Mouse (Mus musculus): ENCODE data around the gene Hspa1l.
"Not testable (repeated sequence)": the region's sequence is repeated elsewhere in the genome, so short reads cannot be mapped to it uniquely, and the experiment has no call there.

The Hspa1l gene

DNA sequence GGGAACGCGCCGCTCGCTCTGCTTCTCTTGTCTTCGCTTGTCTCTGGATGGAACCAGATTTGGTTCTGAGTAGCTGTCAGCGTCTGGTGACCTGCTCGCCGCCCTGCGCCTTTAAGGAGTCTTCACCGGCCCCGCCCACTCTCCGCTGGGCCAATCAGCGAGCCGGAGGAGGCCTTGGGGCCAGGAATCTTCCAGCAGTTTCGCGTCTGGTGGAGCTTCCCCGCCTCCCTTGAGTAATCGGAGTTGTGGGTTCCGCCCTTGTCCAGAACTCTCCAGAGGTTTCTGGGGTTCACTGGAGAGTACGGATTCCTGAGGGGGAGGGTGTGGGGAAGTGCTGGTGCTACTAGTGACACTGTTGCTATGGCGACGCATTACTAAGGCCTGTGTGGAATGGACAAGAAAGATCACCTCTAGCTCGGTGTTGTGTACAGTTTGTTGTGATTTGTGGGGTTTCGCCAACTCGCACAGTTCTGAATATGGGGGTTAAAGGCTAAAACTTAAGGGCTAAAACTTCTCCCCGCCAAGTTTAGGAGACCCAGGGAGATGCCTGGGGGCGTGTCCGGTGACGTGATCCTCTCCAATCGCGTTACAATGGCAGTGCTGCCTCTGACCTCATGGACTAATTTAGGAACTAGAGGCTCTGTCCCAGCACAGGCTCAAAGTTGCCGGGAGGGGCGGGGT, at the start of gene Hspa1l, which contains the start of gene Hspa1a:
Gene Hspa1l (plus strand): TSS at position 635 of the 681 bp plus-strand sequence.
Gene Hspa1a (minus strand): TSS at position 88 of the 681 bp plus-strand sequence.
- peak; percentile 55 for DNase-seq (ENCODE audit: low spot score)

DNA sequence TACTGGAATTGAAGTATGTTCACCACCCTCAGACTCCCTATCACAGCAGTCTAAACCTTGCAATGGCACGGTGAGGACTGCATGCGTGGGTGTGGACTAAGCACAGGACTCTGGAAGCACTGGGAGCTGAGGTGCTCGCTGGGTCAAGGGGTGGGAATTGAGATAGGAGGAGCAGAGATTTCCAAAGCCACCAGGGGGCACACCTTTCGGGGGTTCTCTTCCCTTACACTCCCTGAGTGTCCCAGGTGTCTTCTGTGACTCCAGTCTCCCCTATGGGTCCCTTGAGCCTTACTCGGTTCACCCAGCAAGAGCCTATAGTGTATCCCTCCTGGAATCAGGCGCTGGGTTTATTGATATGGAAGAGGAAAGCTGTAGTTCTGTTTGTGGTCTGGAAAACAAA, 49.6 kb upstream of the Hspa1l start:
- DNase-seq (ENCODE audit: low spot score): no peak

DNA sequence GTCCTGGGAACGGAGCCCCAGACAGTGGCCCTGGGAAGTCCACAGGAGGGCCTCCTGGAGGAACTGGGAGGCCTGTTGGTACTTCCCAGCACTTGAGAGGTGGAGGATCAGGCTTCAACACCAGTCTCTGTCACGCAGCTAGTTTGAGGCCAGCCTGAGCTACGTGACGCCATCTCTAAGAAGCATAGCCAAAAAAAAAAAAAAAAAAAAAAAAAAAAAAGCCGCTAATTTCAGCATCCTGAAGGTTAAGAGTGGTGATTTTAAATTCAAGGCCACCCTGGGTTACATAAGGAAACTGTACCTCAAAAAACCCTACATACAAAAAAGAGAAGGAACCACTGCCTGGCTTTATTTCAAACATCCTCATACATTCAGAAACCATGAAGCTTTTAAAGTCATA, 48.2 kb upstream of the Hspa1l start:
- no peak for DNase-seq (ENCODE audit: low spot score)

DNA sequence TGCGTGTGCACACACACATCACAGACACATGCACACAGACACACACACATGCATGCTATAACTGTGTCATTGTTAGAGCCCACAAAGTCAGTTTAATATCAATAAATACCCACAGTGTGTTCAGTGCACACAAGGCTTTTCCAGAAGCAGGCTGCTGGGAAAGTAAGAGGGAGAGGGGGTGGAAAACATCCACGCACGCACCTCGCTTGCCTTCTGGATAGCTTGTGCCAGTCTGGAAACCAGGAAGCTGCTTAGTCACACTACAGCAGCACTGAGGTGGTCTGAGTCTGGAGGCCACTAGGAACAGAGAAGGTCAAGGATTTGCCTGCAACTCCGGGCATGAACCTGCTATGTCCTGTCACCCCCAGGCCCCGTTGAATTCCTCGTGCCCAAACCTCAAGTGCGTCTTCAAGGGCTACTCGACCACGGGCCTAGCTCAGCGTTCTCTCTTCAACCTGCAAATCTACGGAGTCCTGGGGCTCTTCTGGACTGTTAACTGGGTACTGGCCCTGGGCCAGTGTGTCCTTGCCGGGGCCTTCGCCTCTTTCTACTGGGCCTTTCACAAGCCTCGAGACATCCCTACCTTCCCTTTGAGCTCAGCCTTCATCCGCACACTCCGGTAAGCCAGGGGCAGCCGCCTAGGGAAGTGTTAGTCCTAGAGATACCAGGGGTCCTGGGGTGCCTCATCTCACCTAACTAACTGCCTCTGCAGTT, 45.0 kb upstream of the Hspa1l start:
- no peak for DNase-seq (ENCODE audit: low spot score)

DNA sequence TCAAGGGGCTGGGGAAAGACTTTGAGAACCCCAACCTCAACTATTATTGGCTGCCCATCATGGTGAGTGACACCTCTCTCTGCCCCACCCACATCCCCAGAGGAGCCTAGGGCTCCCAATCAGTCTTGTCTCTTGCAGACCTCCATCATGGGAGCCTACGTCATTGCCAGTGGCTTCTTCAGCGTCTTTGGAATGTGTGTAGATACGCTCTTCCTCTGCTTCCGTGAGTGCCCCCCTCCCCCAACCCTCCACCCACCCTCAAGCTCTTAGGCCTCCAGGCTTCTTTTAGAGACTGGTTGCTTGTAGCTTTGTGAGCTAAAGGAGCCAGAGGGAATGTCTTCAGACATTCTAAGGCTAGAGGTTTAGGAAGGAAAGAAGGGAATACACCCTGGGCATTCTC, 43.7 kb upstream of the Hspa1l start:
- no peak for DNase-seq (ENCODE audit: low spot score)

DNA sequence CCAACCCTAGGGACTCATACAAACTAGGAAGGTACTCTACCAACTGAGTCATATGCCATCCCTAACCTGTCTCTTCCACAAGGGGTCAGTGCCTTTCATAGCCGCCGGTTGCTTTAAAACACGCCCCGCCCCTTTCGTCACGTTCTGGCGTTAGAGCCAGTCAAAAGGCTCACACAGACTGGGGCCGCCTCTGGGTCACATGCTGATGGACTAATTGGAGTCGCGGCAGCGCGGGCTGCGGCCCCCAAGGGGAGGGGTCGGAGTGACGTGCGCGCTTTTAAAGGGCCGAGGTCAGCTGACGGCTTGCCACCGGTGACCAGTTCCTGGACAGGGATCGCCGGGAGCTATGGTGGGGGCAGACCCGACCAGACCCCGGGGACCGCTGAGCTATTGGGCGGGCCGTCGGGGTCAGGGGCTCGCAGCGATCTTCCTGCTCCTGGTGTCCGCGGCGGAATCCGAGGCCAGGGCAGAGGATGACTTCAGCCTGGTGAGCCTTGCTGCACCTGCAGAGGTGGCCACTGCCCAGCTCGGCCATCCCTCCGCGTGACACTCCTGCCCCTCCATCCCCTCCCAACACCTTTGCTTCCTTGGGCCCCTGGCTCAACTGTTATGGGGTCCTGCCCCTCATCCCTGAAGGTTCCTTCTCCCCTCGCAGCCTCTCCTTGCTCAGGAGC, 41.3 kb upstream of the Hspa1l start, which contains the start of gene Neu1:
Gene Neu1 (plus strand): TSS at position 193 of the 674 bp plus-strand sequence.
- peak; percentile 88 for DNase-seq (ENCODE audit: low spot score)

DNA sequence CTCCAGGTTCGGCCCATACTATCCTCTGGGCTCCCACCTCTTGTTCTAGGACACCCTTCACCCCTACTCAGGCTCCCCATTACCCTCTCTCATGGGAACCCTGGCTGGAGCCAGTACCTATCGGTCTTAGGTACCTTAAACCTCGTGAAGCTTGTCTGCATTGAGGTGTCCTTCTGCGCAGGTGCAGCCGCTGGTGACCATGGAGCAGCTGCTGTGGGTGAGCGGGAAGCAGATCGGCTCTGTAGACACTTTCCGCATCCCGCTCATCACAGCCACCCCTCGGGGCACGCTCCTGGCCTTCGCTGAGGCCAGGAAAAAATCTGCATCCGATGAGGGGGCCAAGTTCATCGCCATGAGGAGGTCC, 40.8 kb upstream of the Hspa1l start:
- no peak for DNase-seq (ENCODE audit: low spot score)

DNA sequence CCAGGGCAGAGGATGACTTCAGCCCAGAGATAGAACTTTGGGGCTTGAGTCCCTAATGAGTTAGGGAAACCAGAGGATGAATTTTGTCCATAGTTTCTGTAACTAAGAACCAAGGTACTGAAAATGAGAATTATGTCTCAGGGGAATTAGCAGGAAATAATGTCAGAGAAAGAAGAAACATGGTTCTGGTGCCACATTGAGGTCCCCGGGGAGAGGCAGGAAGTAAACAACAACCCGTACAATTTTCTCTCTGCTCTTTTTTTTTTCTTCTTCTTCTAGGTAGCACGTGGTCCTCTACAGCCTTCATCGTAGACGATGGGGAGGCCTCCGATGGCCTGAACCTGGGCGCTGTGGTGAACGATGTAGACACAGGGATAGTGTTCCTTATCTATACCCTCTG, 40.2 kb upstream of the Hspa1l start:
- DNase-seq (ENCODE audit: low spot score): no peak

DNA sequence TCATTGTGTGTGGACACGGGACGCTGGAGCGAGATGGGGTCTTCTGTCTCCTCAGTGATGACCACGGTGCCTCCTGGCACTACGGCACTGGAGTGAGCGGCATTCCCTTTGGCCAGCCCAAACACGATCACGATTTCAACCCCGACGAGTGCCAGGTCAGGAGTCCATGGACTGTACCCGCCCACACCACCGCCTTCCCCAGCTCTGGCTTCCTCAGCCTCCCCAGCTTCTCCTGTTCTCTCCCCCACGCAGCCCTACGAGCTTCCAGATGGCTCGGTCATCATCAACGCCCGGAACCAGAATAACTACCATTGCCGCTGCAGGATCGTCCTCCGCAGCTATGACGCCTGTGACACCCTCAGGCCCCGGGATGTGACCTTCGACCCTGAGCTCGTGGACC, 38.5 kb upstream of the Hspa1l start:
- DNase-seq (ENCODE audit: low spot score): no peak

DNA sequence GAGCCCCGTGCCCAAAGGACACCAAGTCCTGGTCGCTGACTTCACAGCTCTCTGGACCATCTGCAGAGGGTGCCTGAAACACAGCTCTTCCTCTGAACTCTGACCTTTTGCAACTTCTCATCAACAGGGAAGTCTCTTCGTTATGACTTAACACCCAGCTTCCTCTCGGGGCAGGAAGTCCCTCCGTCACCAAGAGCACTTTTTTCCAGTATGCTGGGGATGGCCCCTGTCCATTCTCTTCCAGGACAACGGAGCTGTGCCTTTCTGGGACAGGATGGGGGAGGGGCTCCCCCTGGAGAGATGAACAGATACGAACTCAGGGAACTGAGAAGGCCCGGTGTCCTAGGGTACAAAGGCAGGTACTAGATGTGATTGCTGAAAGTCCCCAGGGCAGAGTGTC, 37.7 kb upstream of the Hspa1l start:
- DNase-seq (ENCODE audit: low spot score): no peak

DNA sequence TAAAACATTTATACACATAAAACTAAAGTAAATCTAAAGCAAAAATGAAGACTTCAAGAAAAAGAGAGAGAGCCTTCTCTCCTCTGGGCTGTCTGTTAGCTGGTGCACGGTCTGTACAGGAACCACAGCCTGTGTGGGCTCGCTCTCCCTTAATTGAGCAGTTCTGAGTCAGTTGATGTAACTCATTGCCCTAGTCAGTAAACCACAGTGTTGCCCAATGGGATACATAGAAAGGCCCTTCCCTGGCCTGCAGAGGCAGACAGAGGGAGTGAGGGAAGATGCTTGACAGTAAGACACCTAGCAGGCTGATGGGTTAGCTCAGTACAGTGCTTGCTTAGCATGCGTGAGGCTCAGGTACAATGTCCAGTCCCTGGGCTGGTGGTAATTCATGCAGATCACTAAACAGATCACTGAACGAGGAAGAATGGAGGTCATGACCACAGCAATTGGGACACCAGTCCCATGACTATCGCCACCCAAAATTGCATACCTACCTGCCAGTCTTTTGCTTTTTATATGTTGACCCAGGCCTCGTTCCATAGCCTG, 34.5 kb upstream of the Hspa1l start:
- no peak for DNase-seq (ENCODE audit: low spot score)

DNA sequence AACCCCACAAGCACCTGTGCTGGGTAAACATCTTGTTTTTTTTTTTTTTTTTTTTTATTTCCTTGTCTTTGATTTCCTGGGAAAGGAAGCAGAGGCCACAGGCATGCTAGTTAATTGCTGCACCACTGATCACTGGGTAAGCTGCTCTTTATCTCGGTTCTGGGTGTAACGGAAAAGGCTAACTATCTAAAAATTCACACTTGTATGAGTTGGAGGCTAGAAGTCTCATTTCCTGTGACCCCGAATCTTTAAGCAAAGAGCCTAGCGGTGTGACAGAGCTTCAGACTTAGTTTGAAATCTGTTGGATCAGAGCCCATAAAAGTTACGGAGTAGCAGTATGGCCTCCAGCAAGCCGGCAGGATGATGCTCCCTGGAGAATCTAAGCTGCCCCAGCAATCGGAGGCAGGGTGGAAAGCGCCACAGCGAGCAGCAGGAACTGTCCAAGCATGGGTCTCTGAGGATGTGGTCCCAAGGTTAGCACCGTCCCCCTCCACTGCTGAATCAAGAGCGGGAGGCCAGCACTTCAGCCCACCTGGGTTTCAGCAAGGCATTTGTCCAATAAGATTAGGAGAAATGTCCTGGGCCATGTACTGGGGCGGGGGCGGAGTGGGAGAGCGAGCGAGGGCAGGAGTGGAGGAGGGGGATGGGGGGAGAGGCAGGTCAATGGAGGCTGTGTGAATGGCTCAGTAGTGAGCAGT, 31.0 kb upstream of the Hspa1l start:
- no peak for DNase-seq (ENCODE audit: low spot score)

DNA sequence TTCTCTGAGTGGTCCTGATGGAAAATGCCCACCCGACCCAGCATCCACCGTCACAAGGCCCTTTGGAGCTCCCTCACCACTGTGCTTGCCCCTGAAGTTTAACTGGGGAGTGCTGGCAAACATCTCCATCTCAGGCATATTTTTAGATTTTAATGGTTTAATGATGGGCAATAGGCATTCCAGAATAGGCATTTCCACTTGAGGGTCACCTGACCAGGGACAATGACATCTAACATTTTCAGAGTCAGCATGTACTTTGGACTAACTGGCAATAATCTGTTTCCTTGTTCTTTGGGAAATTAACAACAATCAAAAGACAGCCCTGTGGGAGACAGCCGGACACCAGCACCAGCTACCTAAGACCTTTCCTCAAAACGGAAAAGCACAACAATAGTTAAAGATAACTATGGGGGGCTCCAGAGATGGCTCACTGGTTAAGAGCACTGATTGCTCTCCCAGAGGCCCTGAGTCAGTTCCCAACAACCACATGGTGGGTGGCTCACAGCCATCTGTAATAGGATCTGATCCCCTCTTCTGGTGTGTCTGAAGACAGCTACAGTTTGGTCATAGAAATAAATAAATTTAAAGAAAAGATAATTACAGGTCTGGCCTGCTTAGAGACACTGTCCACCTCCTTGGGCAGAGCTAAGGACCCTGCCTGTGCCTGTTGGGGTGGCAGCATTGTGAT, 29.2 kb upstream of the Hspa1l start:
- no peak for DNase-seq (ENCODE audit: low spot score)

DNA sequence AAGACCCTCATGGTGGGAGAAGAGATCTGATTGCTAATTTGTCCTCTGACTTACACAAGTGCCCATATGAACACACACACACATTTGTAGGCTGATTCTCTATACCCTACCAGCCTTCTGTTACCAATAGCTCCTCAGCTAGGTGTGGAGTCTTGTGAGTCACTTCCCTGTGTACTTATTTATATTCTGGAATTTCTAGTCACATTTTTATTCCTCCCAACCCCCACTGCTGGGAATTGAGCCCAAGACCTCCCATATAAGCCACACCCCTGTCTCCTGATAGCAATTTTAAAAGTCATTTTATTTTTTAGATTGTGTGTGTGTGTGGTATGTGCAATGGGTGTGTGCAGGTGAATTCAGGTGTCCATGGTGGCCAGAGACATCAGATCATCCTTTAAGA, 28.1 kb upstream of the Hspa1l start:
- DNase-seq (ENCODE audit: low spot score): no peak

DNA sequence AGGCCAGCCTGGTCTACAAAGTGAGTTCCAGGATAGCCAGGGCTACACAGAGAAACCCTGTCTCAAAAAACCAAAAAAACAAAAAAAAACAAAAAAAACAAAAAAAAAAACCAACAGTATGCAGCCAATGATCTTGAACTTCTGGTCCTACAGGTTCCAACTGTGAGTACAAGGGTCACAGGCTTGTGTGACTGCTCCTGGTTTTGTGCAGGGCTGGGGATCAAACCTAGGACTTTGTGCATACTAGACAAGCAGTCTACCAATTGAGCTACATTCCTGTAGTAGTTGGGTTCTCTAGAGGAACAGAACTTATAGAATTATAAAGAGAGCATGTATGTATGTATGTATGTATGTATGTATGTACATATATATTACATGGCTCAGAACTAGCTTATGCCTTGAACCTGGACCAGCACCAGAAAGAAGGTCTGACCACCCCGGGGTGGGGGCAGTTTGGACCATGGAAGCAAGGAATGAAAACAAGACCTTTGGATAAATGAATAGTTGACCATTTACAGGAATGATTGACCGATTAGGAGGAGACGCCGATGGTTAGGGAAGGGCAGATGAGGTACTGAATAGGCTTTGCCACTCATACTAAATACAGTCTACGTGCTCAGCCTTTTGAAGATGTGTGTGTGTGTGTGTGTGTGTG, 25.9 kb upstream of the Hspa1l start:
- no peak for DNase-seq (ENCODE audit: low spot score)

DNA sequence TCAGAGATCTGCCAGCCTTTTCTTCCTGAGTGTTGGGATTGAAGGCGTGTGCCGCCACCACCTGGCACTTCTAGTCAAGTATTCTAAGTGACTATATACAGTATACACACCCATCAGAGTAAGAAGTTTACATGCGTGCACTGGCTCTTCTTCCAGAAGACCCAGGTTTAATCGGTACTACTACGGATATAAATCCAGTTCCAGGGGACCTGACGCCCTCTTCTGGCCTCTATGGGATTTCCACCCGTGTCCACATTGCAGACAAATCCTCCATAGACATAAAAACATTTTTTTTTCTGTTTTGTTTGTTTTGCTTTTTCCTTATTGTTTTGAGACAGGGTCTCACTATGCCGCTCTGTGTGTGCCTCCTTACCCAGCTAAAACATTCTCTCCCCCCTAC, 24.9 kb upstream of the Hspa1l start:
- DNase-seq (ENCODE audit: low spot score): no peak

DNA sequence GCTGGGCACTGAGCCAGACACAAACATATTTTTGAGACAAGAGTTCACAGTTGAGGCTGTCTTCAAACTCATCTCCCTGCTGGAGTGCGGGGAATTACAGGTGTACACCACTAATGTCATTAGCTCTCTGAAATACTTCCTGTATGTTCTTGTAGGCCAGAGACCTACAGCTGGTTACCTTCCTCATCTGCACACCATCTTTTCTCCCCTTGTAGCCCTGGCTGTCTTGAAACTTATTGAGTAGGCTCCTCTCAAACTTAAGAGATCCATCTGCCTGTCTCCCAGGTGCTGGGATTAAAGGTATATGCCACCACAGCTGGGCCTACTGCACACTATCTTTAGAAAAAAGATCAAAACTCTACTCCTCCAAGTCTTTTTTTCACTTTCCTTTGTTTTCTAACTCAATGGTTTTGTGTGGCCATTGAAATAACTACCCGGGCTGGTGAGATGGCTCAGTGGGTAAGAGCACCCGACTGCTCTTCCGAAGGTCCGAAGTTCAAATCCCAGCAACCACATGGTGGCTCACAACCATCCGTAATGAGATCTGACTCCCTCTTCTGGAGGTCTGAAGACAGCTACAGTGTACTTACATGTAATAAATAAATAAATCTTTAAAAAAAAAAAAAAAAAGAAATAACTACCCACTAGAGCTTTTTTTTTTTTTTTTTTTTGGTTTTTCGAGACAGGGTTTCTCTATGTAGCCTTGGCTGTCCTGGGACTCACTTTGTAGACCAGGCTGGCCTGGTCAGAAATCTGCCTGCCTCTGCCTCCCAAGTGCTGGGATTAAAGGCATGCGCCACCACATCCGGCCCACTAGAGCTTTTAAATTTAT, 23.6 kb upstream of the Hspa1l start:
- DNase-seq (ENCODE audit: low spot score): not testable (repeated sequence)

DNA sequence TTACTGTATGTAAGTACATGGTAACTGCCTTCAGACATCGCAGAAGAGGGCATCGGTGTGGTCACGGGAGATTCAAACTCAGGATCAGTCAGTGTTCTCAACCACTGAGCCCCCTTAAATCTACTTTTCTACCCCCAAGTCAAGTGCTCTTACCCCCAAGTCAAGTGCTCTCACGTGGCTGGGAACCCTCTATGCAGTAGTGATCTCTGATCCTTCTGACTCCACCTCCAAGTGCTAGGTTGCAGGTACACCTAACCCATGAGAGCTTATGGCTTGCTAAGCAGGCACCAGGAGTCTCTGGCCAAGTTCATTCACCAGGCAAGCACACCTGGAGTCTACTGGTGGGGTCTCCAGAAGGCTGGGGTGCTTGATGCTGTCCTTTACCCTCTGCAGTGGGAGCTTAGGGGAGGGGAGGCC, 22.9 kb upstream of the Hspa1l start:
- DNase-seq (ENCODE audit: low spot score): no peak

DNA sequence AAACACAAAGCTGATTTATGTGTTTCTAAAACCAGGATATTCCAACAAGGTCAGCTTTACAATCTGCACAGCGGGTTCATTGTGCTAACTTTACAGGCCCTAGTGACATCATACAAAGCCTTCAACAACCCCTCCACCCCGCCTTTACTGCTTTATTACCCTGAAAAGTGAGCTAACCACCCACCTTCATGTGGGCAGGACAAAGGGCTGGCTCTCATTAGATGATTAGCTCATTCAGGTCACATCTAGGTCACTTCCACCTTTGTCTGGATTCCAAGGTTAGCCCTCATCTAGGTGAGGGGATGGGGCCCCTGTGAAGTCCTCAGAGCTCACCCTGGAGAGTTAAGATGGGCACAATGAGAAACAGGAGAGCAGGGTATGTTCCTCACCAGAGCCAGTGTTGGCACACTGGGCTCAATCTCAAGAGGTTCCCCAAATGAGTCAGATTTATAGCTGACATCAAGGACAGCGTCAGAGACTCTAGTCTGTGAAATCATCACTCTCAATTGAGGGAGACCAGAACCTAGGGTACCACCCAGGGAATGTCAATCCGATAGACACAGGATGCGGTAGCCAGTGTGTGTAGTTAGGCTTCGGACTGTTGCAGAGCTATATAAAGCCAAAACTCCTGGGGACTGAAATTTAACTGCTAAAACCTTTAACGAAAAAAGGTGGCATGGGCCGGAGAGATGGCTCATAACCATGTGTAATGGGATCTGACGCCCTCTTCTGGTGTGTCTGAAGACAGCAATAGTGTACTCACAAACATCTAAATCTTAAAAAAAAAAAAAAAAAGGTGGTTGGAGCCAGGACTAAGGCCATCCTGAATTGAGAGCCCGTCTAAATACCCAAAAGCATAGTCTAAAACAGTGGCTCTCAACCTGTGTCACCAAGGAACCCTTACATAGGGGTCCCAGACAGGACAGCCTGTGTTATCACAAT, 21.7 kb upstream of the Hspa1l start:
- DNase-seq (ENCODE audit: low spot score): no peak

Data from ovary, postnatal 10 days (tissue).